Mouse (Mus musculus) C2C12 (cell line): Measurements from ENCODE around the gene Olfr1226.
"Not testable (repeated sequence)": the region's sequence is repeated elsewhere in the genome, so short reads cannot be mapped to it uniquely, and the experiment has no call there.

Experiments
- CTCF ChIP-seq: IDR thresholded peaks from one replicate; pipeline ENCODE4 v1.5.1; 2011; ENCODE audit not compliant: control insufficient read depth, insufficient read depth, insufficient read length
- FOSL1 ChIP-seq: IDR thresholded peaks from one replicate; pipeline ENCODE4 v1.8.0; 2011; ENCODE audit warnings: mild to moderate bottlenecking, low read length; ENCODE audit not compliant: poor library complexity, insufficient read depth, severe bottlenecking
- MAX ChIP-seq: IDR thresholded peaks from one replicate; pipeline ENCODE4 v1.6.1; 2011; ENCODE audit warnings: mild to moderate bottlenecking, control low read depth
- MYOD1 ChIP-seq: IDR thresholded peaks from one replicate; pipeline ENCODE4 v1.6.1; 2011; ENCODE audit warnings: low read depth; ENCODE audit not compliant: control insufficient read depth, insufficient read length
- MYOG ChIP-seq: IDR thresholded peaks from one replicate; pipeline ENCODE4 v1.6.1; 2011; ENCODE audit not compliant: control insufficient read depth, insufficient read length; ENCODE audit errors: extremely low read depth
- USF1 ChIP-seq: IDR thresholded peaks from one replicate; pipeline ENCODE4 v1.6.1; 2011; ENCODE audit warnings: low read depth, mild to moderate bottlenecking, control low read depth, moderate library complexity

DNA sequence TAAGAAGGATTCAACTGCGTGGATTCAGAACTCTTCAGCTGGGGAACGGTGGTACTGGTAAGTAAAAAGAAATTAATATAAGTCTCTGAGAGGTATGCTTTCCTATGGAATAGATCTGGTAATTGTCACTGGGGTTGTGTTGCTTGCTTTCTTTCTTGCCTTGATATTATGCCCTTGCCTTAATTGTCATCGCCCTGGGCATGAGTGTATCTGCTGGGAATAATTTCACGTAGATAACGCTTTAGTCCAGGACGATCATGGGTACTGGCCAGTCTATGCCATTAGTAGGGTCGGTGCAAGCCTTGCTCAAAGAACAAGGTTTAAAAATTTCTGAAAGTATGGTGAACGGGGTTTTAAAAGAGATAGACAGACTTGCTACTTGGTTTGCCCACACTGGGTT is 35.9 kb downstream of the Olfr1226 start, which contains the start of gene Olfr1224-ps1:
- TF ChIP-seq CTCF, FOSL1, MYOD1, MAX, MYOG, USF1: not testable (repeated sequence)
